Mouse (Mus musculus): ENCODE data around the gene Selplg. TPM values are rescaled to one million over a fixed set of nuclear protein-coding genes. Genes with fewer than 3 reads are reported as not detected.

The Selplg gene
- polyA plus RNA-seq, 1 experiment from 2014 or later = 29.8 TPM

DNA sequence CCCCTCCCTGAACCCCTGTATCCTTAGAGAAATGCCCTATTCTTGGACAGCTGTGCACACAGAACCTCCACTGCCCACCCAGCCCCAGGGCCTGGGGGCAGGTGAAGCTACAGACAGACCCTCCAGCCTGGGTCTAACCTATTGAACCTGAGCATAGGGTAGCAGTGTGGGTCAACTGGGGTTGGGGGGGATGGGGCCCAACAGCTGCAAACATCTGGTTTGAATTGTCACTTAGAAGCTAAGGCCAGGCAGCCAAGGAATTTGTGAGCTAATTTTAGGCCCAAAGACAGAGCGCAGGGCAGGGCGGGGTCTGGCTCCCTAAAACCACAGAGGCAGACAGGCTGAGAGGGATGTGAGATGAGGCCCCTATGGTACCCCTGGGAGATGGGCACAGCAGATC, 24.3 kb downstream of the Selplg start:
- no peaks in the 10 kb centered on the region for H3K36me3 ChIP-seq (ENCODE audit: control insufficient read depth, insufficient read depth)
- H3K4me3 ChIP-seq (ENCODE audit: low read length) = no peak overlapping the region
- H3K27ac ChIP-seq (ENCODE audit: low read length) = no peak overlapping the region
- no peak overlapping the region for H3K9ac ChIP-seq (ENCODE audit: low read length)
- 32% methylated on average over 2 of the region's 2 CpGs for WGBS
- H3K9me3 ChIP-seq (replicated peaks; ENCODE audit: control insufficient read depth, low read length) = peaks cover 9% of the 10 kb centered on the region; the same call in 1 of the 2 replicates
- H3K4me1 ChIP-seq (ENCODE audit: control insufficient read depth, insufficient read depth, low read length) = 0 out of 2 replicates have a peak, but pooled peaks cover 2% of the 10 kb centered on the region
- peak; percentile 52; the same call in 1 of the 2 replicates for ATAC-seq (replicated peaks; ENCODE audit: extremely low read depth, insufficient read depth, low FRiP score)
- H3K27me3 ChIP-seq (ENCODE audit: control insufficient read depth, insufficient read depth, low read length) = no peaks in the 10 kb centered on the region
- H3K4me2 ChIP-seq (ENCODE audit: low read depth, low read length) = no peak overlapping the region

DNA sequence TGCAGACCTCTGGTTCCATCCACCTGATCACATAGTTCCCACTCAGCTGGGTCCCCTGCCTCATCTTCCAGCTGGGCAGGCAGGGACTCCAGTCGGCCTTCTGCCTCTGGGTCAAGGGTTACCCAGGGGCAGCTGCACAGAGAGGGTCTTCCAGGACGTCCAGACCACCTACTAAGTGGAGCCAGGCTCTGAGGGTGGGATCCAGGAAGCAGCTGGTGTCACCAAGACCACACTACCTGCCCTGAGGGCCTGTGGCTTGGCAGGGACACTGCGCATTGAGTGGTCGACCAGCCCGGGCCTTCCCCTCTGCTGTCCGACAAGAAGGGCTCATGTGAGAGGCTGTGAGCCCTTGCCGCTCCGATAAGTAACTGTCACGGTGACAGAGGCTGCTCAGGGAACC, 24.7 kb downstream of the Selplg start:
- H3K4me1 ChIP-seq (ENCODE audit: control insufficient read depth, insufficient read depth, low read length) = 0 out of 2 replicates have a peak, but pooled peaks cover 2% of the 10 kb centered on the region
- H3K27me3 ChIP-seq (ENCODE audit: control insufficient read depth, insufficient read depth, low read length) = no peaks in the 10 kb centered on the region
- no peak overlapping the region for H3K4me2 ChIP-seq (ENCODE audit: low read depth, low read length)
- no peak for ATAC-seq (replicated peaks; ENCODE audit: extremely low read depth, insufficient read depth, low FRiP score)
- H3K36me3 ChIP-seq (ENCODE audit: control insufficient read depth, insufficient read depth) = no peaks in the 10 kb centered on the region
- WGBS = 48% methylated on average over 9 of the region's 9 CpGs
- H3K9ac ChIP-seq (ENCODE audit: low read length) = no peak overlapping the region
- peaks cover 9% of the 10 kb centered on the region; the same call in 1 of the 2 replicates for H3K9me3 ChIP-seq (replicated peaks; ENCODE audit: control insufficient read depth, low read length)
- no peak overlapping the region for H3K27ac ChIP-seq (ENCODE audit: low read length)
- H3K4me3 ChIP-seq (ENCODE audit: low read length) = no peak overlapping the region

DNA sequence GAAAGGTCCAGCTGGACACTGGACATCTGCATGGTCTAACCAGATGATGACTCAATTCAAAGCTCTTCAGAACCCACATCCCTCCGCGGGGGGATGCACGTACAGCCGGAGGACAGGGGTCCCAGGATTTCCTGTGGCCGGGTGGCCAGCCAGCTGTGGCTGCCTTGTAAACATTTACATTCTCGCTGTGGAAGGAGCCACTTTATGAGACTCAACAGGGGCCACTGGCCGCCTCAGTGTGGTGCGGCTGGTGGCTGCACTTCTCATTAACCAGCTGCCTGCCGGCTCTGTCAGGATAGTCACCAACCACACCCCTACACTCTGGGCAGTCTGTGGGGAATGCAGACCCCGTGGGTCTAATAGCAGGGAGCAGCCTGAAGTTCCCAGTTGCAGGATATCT, 26.0 kb downstream of the Selplg start:
- Histone ChIP-seq H3K36me3 (ENCODE audit: control insufficient read depth, insufficient read depth) (no peaks in the 10 kb centered on the region), H3K27me3 (ENCODE audit: control insufficient read depth, insufficient read depth, low read length) (no peaks in the 10 kb centered on the region), H3K4me2 (ENCODE audit: low read depth, low read length) (no peak overlapping the region), H3K27ac (ENCODE audit: low read length) (no peak overlapping the region), H3K4me1 (ENCODE audit: control insufficient read depth, insufficient read depth, low read length) (0 out of 2 replicates have a peak, but pooled peaks cover 2% of the 10 kb centered on the region), H3K4me3 (ENCODE audit: low read length) (no peak overlapping the region), H3K9ac (ENCODE audit: low read length) (no peak overlapping the region), H3K9me3 (replicated peaks; ENCODE audit: control insufficient read depth, low read length) (peaks cover 6% of the 10 kb centered on the region; the same call in 1 of the 2 replicates)
- 23% methylated on average over 10 of the region's 10 CpGs for WGBS
- ATAC-seq (replicated peaks; ENCODE audit: extremely low read depth, insufficient read depth, low FRiP score) = no peak

DNA sequence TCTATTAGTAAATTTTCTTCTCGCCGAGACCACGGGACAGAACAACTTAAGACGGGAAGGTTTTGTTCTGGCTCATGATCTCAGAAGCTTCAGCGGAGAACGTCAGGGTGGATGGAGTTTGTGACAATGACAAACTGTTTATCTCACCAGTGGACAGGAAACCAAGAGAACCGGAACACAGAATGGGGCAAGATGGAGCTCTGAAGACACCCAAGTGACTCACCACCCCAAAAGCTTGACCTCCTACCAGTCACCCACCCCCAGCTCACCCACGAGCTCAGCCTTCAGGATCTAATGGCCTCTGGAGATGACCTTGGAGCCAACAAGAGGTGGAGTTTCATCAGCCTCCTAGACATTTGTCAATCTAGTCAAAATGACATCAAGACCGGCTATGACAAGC, 27.1 kb downstream of the Selplg start:
- Histone ChIP-seq H3K27me3 (ENCODE audit: control insufficient read depth, insufficient read depth, low read length) (no peaks in the 10 kb centered on the region), H3K9me3 (replicated peaks; ENCODE audit: control insufficient read depth, low read length) (no peaks in the 10 kb centered on the region), H3K9ac (ENCODE audit: low read length) (no peak overlapping the region), H3K27ac (ENCODE audit: low read length) (no peak overlapping the region), H3K36me3 (ENCODE audit: control insufficient read depth, insufficient read depth) (no peaks in the 10 kb centered on the region), H3K4me2 (ENCODE audit: low read depth, low read length) (no peak overlapping the region), H3K4me1 (ENCODE audit: control insufficient read depth, insufficient read depth, low read length) (0 out of 2 replicates have a peak, but pooled peaks cover 2% of the 10 kb centered on the region), H3K4me3 (ENCODE audit: low read length) (no peak overlapping the region)
- WGBS = 83% methylated on average over 9 of the region's 9 CpGs
- no peak for ATAC-seq (replicated peaks; ENCODE audit: extremely low read depth, insufficient read depth, low FRiP score)

DNA sequence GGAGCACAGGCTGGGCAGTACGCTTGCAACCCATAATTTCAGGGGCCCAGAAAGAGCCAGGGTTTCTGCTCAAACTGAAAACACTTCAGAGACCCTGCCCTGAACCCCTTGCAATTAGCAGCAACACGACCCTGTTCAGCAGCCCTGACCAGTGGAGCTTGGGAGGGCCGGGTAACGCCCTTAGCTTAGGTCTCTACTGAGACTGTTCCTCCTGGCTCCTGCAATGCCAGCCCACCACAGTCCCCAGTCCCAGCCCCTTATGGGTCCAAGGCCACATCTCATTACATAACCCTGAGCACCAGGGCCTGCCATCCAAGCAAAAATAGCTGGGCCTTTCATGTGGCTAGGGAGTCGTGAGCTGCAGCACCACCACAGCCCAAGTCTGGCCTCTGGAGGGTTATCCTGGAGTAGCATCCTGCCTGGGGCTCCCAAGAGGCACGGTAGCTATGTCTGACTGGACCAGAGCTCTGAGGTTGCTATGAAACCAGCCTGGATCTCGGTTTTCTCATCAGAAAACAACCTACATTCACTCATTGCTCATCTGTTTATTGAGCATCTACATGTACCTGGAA, 28.0 kb downstream of the Selplg start:
- WGBS = 53% methylated on average over 7 of the region's 7 CpGs
- no peak for ATAC-seq (replicated peaks; ENCODE audit: extremely low read depth, insufficient read depth, low FRiP score)
- Histone ChIP-seq H3K4me3 (ENCODE audit: low read length) (no peak overlapping the region), H3K27me3 (ENCODE audit: control insufficient read depth, insufficient read depth, low read length) (peaks cover under 1% of the 10 kb centered on the region; the same call in 1 of the 2 replicates), H3K4me1 (ENCODE audit: control insufficient read depth, insufficient read depth, low read length) (0 out of 2 replicates have a peak, but pooled peaks cover 6% of the 10 kb centered on the region), H3K4me2 (ENCODE audit: low read depth, low read length) (no peak overlapping the region), H3K9ac (ENCODE audit: low read length) (no peak overlapping the region), H3K9me3 (replicated peaks; ENCODE audit: control insufficient read depth, low read length) (no peaks in the 10 kb centered on the region), H3K27ac (ENCODE audit: low read length) (no peak overlapping the region), H3K36me3 (ENCODE audit: control insufficient read depth, insufficient read depth) (no peaks in the 10 kb centered on the region)

DNA sequence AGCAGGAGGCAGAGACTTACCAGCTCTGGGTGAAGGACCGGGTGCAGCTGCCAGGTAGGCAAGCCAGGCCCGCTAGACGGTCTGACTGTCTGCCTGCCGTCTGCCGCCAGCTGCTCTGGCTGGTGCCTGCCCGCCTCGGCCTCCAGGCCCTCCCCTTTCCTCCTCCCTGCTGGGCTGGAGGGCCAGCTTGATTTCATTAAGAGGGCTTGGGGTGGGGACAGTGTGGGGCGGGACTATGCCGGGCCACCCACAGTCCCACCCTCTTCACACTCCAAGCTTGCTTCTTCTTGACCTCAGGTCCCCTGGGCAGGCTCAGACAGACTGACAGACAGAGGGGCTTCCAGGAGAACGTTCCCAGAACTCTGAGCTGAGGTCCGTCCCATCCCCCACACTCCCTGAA, 32.2 kb downstream of the Selplg start, which contains the start of gene Tmem119:
Gene Tmem119 (minus strand): TSS at position 237 of the 400 bp plus-strand sequence.
- Histone ChIP-seq H3K9ac (ENCODE audit: low read length) (peak within 1 kb of the TSS; percentile 39), H3K9me3 (replicated peaks; ENCODE audit: control insufficient read depth, low read length) (no peaks in the 10 kb centered on the region)
- ATAC-seq (replicated peaks; ENCODE audit: extremely low read depth, insufficient read depth, low FRiP score) = peak; percentile 83

DNA sequence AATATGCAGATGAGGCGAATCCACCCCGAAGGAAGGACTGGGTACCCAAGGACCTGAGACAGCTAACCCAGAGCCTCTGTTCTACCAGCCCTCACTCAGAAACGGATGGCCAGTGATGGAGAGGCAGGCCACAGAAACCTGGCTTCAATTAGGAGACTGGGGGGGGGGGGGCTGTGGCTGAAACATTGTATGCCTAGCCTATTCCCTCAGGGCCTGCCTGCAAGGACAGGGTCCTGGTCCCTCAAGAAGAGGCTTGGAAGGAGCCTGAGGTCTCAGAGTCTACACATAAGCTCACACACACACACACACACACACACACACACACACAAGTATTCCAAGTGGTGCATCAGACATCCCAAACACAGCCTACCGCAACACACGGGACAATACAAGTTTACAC, 32.8 kb downstream of the Selplg start:
- peak overlapping the region; percentile 39 for H3K9ac ChIP-seq (ENCODE audit: low read length)

More for the DNA sequence above, 32.2 kb downstream of the Selplg start, which contains the start of gene Tmem119:
- under 1% methylated on average over 11 of the region's 11 CpGs for WGBS
- peak within 1 kb of the TSS; percentile 43 for H3K4me3 ChIP-seq (ENCODE audit: low read length)
- H3K4me1 ChIP-seq (ENCODE audit: control insufficient read depth, insufficient read depth, low read length) = peaks cover 12% of the 10 kb centered on the region
- no peaks in the 10 kb centered on the region for H3K36me3 ChIP-seq (ENCODE audit: control insufficient read depth, insufficient read depth)
- peak within 1 kb of the TSS; percentile 46; the same call in 1 of the 2 replicates for H3K27ac ChIP-seq (ENCODE audit: low read length)
- H3K4me2 ChIP-seq (ENCODE audit: low read depth, low read length) = peak within 1 kb of the TSS; percentile 49
- peaks cover 9% of the 10 kb centered on the region for H3K27me3 ChIP-seq (ENCODE audit: control insufficient read depth, insufficient read depth, low read length)

DNA sequence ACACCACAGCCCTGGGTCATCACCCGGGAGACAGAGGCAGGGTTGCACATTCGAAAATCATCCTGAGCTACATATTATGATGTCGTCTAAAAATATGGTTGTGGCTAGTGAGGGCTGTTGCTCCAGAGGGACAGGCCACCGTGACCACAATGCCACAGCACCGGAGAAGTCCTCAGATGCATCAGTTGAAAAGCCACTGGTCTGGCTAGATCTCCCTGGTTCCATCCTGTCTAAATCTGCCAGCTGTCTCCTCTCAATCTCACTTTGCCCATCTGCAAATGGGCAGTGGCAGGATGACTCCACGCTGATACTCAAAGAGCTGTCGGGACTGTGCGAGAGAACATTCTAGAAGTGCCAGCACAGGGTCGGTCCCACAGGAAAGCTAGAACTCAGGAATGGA, 33.9 kb downstream of the Selplg start:
- ATAC-seq (replicated peaks; ENCODE audit: extremely low read depth, insufficient read depth, low FRiP score) = no peak
- 63% methylated on average over 9 of the region's 9 CpGs for WGBS
- no peaks in the 10 kb centered on the region for H3K9me3 ChIP-seq (replicated peaks; ENCODE audit: control insufficient read depth, low read length)
- H3K27me3 ChIP-seq (ENCODE audit: control insufficient read depth, insufficient read depth, low read length) = peaks cover 12% of the 10 kb centered on the region
- no peak overlapping the region for H3K9ac ChIP-seq (ENCODE audit: low read length)
- H3K4me3 ChIP-seq (ENCODE audit: low read length) = no peak overlapping the region
- peaks cover 12% of the 10 kb centered on the region for H3K4me1 ChIP-seq (ENCODE audit: control insufficient read depth, insufficient read depth, low read length)
- no peak overlapping the region for H3K27ac ChIP-seq (ENCODE audit: low read length)
- no peaks in the 10 kb centered on the region for H3K36me3 ChIP-seq (ENCODE audit: control insufficient read depth, insufficient read depth)
- H3K4me2 ChIP-seq (ENCODE audit: low read depth, low read length) = peak overlapping the region; percentile 0; the same call in 1 of the 2 replicates

More for the DNA sequence above, 32.8 kb downstream of the Selplg start:
- Histone ChIP-seq H3K4me1 (ENCODE audit: control insufficient read depth, insufficient read depth, low read length) (peaks cover 12% of the 10 kb centered on the region), H3K27ac (ENCODE audit: low read length) (peak overlapping the region; percentile 46; the same call in 1 of the 2 replicates), H3K4me2 (ENCODE audit: low read depth, low read length) (peak overlapping the region; percentile 49), H3K4me3 (ENCODE audit: low read length) (peak overlapping the region; percentile 43), H3K36me3 (ENCODE audit: control insufficient read depth, insufficient read depth) (no peaks in the 10 kb centered on the region), H3K27me3 (ENCODE audit: control insufficient read depth, insufficient read depth, low read length) (peaks cover 12% of the 10 kb centered on the region), H3K9me3 (replicated peaks; ENCODE audit: control insufficient read depth, low read length) (no peaks in the 10 kb centered on the region)
- ATAC-seq (replicated peaks; ENCODE audit: extremely low read depth, insufficient read depth, low FRiP score) = no peak
- 49% methylated on average over 5 of the region's 5 CpGs for WGBS

DNA sequence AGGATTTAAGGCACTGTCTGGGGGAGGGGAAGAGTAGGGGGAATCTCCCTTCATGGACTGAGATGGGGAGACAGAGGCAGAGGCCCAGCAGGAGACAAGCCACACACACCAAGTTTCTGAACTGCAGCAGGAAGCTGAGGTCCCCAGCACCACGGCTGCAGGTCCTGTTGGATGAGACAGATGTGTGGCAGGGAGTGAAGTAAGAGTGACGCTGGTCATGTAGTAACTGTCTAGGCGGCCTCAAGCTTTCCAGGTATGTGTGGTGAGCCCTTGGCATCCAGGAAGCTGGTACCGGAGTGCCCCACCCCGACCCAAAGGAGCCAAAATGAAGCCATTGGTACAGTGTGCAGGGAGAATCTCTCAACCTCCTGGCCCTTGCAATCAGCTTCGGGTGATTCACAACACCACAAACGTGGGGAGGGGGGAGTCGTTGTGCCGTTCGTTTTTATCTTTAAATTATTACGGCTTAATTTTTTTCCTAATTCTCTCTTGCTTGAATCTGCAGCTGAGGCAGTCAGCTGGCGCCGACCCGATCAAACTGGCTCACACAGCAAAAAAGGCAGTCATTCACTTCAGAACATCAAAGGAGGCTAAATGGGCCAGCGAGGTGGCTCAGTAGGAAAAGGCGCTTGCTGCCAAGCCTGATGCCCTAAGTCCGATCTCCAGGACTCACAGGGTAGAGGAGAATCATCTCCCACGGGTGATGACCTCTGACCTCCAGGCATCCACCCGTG, 35.1 kb downstream of the Selplg start:
- Histone ChIP-seq H3K27me3 (ENCODE audit: control insufficient read depth, insufficient read depth, low read length) (peaks cover 12% of the 10 kb centered on the region), H3K4me1 (ENCODE audit: control insufficient read depth, insufficient read depth, low read length) (peaks cover 12% of the 10 kb centered on the region), H3K9ac (ENCODE audit: low read length) (0 out of 2 replicates have a peak overlapping the region, but pooled peaks have one; percentile 43), H3K9me3 (replicated peaks; ENCODE audit: control insufficient read depth, low read length) (no peaks in the 10 kb centered on the region), H3K27ac (ENCODE audit: low read length) (peak overlapping the region; percentile 30; the same call in 1 of the 2 replicates), H3K4me3 (ENCODE audit: low read length) (no peak overlapping the region), H3K4me2 (ENCODE audit: low read depth, low read length) (peak overlapping the region; percentile 21), H3K36me3 (ENCODE audit: control insufficient read depth, insufficient read depth) (no peaks in the 10 kb centered on the region)
- ATAC-seq (replicated peaks; ENCODE audit: extremely low read depth, insufficient read depth, low FRiP score) = no peak
- WGBS = 23% methylated on average over 19 of the region's 19 CpGs

All from heart, embryonic 16.5 days (tissue).